Mouse (Mus musculus): ENCODE data around the gene Ninj1. TPM values are rescaled to one million over a fixed set of nuclear protein-coding genes. Genes with fewer than 3 reads are reported as not detected.

The Ninj1 gene
- polyA plus RNA-seq, 1 experiment from 2014 or later: 24.6 TPM

DNA sequence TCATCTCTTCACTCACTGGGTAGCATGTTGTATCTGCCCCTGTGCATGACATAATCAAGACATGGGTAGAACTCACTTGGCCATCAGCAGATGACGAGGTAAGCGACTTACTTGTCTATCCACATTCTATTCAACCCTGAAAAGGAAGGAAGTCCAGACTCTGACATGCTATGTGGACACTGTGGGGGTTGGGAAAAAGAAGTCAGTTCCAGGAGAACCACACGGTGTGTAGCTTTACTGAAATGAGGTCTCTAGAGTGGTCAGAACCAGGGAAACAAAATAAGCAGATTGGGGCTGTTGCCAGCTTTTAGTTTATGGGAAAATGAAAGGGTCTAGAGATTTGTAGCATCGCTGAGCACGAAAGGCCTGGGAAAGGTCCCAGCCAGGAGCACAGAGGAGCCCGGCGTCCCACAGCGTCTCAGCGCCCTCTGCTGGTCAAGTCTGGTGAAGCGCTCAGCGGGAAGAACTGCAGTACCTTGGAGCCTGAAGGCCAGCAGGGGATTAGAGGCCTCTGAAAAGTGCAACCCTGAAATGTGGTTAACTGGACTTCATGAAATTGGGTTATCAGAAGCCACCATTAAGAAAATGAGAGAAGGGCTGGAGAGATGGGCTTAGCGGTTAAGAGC is 14.2 kb upstream of the Ninj1 start:
- H3K9me3 ChIP-seq: no peaks in the 10 kb centered on the region
- H3K9ac ChIP-seq: no peak overlapping the region
- peaks cover 3% of the 10 kb centered on the region; the same call in 1 of the 2 replicates for H3K4me1 ChIP-seq (replicated peaks)
- peak; percentile 70 for ATAC-seq (ENCODE audit: low read depth)
- no peak overlapping the region for H3K27ac ChIP-seq (replicated peaks)
- H3K4me2 ChIP-seq: no peak overlapping the region
- H3K27me3 ChIP-seq: no peaks in the 10 kb centered on the region
- H3K4me3 ChIP-seq: no peak overlapping the region
- WGBS: 11% methylated on average over 12 of the region's 12 CpGs
- H3K36me3 ChIP-seq: no peaks in the 10 kb centered on the region

DNA sequence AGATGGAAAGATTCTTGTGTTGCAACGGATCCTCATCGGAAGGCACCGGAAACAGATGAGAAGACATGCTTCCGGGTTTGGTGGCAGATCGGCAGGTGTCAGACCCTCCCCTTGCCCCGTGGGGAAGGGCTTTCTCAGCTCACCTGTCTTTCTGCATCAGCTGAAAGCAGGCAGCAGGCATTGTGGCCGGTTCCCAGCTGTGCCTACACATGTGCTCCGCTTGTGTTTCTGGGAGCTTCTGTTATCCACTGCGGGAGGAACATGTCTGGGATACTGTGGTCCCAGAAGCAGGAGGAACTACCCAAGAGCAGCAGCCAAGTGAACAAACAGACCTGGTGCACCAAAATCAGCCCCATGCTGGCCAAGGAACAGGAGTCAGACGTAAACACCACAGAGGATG is 11.8 kb upstream of the Ninj1 start:
- 82% methylated on average over 10 of the region's 10 CpGs for WGBS
- H3K4me2 ChIP-seq: no peak overlapping the region

DNA sequence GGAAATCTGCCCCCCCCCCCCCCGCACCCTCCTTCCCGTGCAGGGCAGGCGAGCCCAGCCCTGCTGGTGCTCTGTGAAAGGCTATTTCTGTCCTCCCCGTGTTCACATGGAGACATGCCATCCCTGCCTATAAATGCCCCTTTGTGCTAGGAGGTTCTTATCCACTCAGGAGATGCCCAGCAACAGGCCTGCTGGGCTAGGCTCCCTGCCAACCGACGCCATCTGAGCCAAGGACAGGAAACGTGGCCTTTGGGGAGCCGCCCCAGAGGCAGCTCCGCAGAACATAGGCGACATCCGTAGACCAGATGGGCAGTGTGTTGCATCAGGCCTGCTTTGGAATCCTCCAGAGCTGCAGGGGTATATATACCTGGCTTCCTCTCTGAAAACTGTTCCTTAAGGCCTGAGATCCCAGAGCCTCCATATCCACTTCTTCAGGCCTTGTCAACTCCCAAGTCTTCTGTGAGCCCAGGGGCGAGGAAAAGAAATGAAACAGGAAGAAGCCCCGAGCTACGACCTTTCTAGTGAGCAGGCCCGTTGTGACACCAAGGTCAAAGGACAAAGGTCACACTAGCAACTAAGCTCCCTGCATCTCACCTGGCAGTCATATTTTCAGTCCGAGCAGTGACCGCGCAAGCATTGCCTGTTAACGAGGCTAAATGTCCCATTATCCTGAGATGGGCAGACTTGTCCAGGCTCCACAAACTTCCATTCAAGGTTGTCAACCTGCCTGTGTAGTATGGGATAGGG is 8.3 kb upstream of the Ninj1 start:
- no peak overlapping the region for H3K4me3 ChIP-seq
- peak overlapping the region; percentile 69 for H3K27ac ChIP-seq (replicated peaks)
- 58% methylated on average over 19 of the region's 19 CpGs for WGBS
- H3K9ac ChIP-seq: 0 out of 2 replicates have a peak overlapping the region, but pooled peaks have one; percentile 26
- H3K9me3 ChIP-seq: no peaks in the 10 kb centered on the region
- ATAC-seq (ENCODE audit: low read depth): peak; percentile 86
- no peaks in the 10 kb centered on the region for H3K36me3 ChIP-seq
- peaks cover 20% of the 10 kb centered on the region for H3K4me1 ChIP-seq (replicated peaks)
- H3K4me2 ChIP-seq: no peak overlapping the region
- H3K27me3 ChIP-seq: no peaks in the 10 kb centered on the region

More for the DNA sequence above, 11.8 kb upstream of the Ninj1 start:
- no peaks in the 10 kb centered on the region for H3K9me3 ChIP-seq
- no peak overlapping the region for H3K4me3 ChIP-seq
- peaks cover 15% of the 10 kb centered on the region for H3K4me1 ChIP-seq (replicated peaks)
- no peaks in the 10 kb centered on the region for H3K36me3 ChIP-seq
- H3K27ac ChIP-seq (replicated peaks): no peak overlapping the region
- H3K27me3 ChIP-seq: no peaks in the 10 kb centered on the region
- H3K9ac ChIP-seq: no peak overlapping the region
- no peak for ATAC-seq (ENCODE audit: low read depth)

DNA sequence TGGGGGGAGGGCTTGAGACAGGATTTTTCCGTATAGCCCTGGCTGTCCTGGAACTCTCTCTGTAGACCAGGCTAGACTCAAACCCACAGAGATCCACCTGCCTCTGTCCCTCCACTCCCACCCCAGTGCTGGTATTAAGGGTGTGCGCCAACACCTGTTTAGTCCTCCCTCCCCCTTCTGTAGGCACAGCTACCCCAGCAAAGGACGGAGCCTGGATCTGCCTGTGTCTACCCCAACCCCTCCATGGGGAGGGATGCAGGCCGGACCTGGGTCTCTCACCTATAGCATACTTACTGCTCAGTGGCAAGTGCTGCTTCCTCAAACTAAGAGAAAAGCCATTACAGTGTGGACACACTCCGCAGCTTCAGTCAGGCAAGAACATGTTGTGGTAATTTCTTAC is 7.0 kb upstream of the Ninj1 start:
- Histone ChIP-seq H3K36me3 (no peaks in the 10 kb centered on the region), H3K4me3 (no peak overlapping the region), H3K9me3 (no peaks in the 10 kb centered on the region), H3K4me2 (no peak overlapping the region), H3K4me1 (replicated peaks) (peaks cover 20% of the 10 kb centered on the region), H3K27me3 (no peaks in the 10 kb centered on the region), H3K27ac (replicated peaks) (no peak overlapping the region), H3K9ac (no peak overlapping the region)
- 87% methylated on average over 5 of the region's 5 CpGs for WGBS
- no peak for ATAC-seq (ENCODE audit: low read depth)

DNA sequence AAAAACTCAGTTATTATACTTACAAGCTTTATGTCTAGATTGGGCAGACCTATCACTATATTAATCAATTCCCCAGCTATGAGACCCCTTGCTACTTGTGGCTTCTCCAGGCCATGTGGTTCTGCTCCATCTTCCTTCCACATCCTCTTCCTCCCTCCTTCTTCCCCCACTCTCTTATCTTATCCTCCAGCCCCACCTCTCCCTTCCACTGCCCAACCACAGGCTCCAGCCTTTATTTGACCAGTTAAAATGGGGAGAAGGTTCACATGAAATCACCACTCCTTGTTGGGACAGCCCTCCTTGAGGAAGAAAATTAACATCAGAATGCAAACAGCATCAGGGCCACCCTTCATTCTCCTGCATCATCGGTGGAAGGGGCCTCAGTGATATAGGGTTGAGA is 6.6 kb upstream of the Ninj1 start:
- no peaks in the 10 kb centered on the region for H3K9me3 ChIP-seq

DNA sequence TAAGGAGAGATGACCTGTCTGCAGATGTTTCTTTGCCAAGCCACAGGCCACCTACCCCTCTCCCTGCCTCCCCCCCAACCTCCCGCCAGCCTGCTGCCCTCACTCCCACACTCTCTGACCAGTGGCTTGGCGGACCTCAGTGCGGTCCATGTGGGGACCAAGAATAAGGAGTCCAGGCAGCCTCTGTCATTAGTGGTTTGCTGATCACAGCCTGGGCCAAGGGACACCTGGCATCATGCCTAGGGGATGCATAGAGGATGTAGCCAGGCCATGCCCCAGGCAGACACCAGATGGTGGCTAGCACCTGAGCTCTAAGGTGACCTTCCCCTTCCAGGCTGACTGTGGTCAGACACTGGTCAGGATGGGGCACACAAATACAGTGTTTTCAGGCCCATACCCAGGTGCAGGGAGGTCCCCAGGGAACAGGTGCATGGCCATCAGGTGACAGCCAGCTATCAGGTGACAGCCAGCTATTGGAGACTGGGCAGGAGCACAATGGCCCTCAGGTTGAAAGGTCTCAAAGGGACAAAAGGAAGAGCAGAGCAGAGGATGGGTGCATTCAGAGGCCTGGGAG is 5.8 kb upstream of the Ninj1 start:
- H3K9ac ChIP-seq: no peak overlapping the region
- 92% methylated on average over 3 of the region's 3 CpGs for WGBS

More for the DNA sequence above, 6.6 kb upstream of the Ninj1 start:
- Histone ChIP-seq H3K4me2 (no peak overlapping the region), H3K4me1 (replicated peaks) (peaks cover 20% of the 10 kb centered on the region), H3K36me3 (no peaks in the 10 kb centered on the region), H3K27ac (replicated peaks) (no peak overlapping the region), H3K4me3 (no peak overlapping the region), H3K27me3 (no peaks in the 10 kb centered on the region), H3K9ac (no peak overlapping the region)
- no peak for ATAC-seq (ENCODE audit: low read depth)
- 38% methylated on average over 1 of the region's 1 CpGs for WGBS

DNA sequence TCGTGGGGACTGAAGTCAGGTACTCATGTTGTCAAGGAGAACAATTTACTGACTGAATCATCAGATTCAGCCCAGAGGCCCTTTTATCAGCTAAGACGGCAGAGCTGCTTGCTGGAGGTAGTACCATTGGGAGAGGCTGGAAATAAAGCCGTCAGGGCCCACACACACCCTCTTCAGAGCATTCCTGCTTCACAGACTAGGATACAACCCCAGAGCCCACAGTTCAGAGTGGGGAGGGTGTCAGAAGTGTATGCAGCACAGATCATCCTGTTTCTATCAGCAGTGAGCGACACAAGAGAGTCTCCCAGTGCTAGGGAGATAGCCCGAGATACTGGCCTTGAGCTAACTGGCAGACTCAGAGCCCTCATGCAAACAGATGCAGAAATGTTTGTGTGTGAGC is 4.1 kb upstream of the Ninj1 start:
- no peak overlapping the region for H3K27ac ChIP-seq (replicated peaks)
- H3K4me2 ChIP-seq: no peak overlapping the region
- H3K4me3 ChIP-seq: no peak overlapping the region
- H3K4me1 ChIP-seq (replicated peaks): peaks cover 37% of the 10 kb centered on the region
- H3K9ac ChIP-seq: no peak overlapping the region
- WGBS: 58% methylated on average over 5 of the region's 5 CpGs
- H3K9me3 ChIP-seq: no peaks in the 10 kb centered on the region
- no peak for ATAC-seq (ENCODE audit: low read depth)
- no peaks in the 10 kb centered on the region for H3K36me3 ChIP-seq
- H3K27me3 ChIP-seq: 0 out of 2 replicates have a peak, but pooled peaks cover 4% of the 10 kb centered on the region

More for the DNA sequence above, 5.8 kb upstream of the Ninj1 start:
- 0 out of 2 replicates have a peak, but pooled peaks cover under 1% of the 10 kb centered on the region for H3K27me3 ChIP-seq
- no peak overlapping the region for H3K4me2 ChIP-seq
- no peak overlapping the region for H3K27ac ChIP-seq (replicated peaks)
- H3K4me3 ChIP-seq: no peak overlapping the region
- ATAC-seq (ENCODE audit: low read depth): no peak
- no peaks in the 10 kb centered on the region for H3K36me3 ChIP-seq
- H3K9me3 ChIP-seq: no peaks in the 10 kb centered on the region
- peaks cover 22% of the 10 kb centered on the region for H3K4me1 ChIP-seq (replicated peaks)

DNA sequence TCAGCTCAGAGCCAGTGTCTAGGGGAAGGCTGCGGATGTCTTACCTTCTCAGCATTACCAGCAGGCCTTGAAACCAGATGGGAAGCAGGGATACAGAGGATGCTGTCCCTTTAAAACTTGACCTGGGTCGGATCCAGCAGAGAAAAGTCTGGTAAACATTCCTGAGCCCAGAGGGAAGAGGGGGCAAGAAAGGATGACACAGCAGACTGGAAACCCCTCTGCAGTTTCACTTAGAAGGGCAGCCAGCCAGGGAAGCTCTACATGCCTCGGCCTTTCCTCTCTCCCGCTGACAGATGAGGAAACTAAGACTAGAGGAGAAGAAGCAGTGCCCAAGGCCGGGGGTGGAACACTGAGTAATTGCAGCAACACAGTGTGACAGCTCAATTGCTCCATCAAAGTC is 3.6 kb upstream of the Ninj1 start:
- Histone ChIP-seq H3K4me2 (no peak overlapping the region), H3K27ac (replicated peaks) (no peak overlapping the region), H3K27me3 (peaks cover 7% of the 10 kb centered on the region; the same call in 1 of the 2 replicates), H3K36me3 (no peaks in the 10 kb centered on the region), H3K9ac (no peak overlapping the region), H3K4me3 (no peak overlapping the region), H3K4me1 (replicated peaks) (peaks cover 38% of the 10 kb centered on the region), H3K9me3 (no peaks in the 10 kb centered on the region)
- no peak for ATAC-seq (ENCODE audit: low read depth)
- WGBS: 53% methylated on average over 5 of the region's 5 CpGs

DNA sequence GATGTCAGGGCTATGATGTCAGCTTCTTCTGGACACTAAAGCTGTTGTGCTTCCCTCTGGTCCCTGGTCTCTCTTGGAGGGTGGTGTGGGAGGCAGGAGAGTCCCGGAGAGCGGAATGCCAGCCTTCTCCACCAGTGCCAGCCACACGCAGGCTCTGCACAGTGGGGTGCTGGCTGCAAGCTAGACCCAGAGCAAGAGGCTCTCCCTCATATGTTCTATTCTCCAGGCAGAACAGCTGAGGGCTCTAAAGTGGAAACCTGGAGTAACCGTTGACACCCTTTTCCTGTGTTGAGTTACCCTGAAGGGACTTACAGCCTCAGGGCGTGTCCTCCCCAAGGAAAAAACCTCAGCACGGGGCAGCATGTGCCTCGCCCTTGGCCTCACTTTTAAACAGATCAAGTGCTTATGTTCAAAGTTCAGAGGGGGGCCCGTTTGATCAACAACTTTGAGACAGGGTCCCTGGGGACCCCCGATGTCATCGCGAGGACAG is 442 bp upstream of the Ninj1 start:
- Histone ChIP-seq H3K9me3 (no peaks in the 10 kb centered on the region), H3K4me3 (peak overlapping the region; percentile 72), H3K36me3 (no peaks in the 10 kb centered on the region), H3K9ac (peak overlapping the region; percentile 73), H3K27me3 (peaks cover 10% of the 10 kb centered on the region; the same call in 1 of the 2 replicates), H3K4me1 (replicated peaks) (peaks cover 40% of the 10 kb centered on the region), H3K4me2 (peak overlapping the region; percentile 99), H3K27ac (replicated peaks) (0 out of 2 replicates have a peak overlapping the region, but pooled peaks have one; percentile 23)
- peak; percentile 20 for ATAC-seq (ENCODE audit: low read depth)
- WGBS: 10% methylated on average over 11 of the region's 11 CpGs

DNA sequence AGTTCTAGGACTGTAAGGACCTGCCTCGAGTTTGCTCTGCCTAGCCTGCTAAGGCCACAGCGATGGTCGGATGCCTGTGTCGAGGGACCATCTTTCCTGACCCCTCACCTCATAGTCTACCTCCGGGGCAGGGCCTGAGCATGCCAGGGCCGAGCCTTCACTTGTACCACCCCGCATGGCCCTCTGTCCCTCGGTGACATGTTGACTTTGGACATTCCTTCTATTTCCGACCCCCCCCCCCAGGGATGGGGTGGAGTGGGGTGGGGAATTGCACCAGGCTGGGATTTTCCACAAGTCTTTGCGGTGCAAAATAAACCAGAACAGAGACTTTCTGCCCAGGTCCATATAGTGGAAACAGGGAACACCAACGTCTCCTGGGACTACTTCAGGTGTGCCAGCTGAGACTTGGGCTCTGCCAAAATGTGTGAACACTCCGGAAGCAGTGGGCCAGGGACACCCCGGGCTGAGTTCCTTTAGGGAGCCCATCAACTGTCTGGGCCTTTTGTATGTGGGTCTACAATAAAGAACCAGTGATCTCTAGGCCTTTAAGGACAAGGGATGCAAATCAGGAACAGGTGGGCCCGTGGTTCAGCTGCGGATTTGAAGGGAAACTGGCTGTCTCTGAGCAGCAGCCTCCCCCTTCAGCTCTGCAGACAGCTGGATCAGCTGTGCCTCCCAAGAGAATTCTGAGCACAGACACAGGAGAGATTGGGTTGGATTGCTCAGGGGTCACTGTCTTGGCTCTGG is 1.1 kb downstream of the Ninj1 start:
- H3K4me1 ChIP-seq (replicated peaks): peaks cover 49% of the 10 kb centered on the region
- H3K9me3 ChIP-seq: no peaks in the 10 kb centered on the region
- no peaks in the 10 kb centered on the region for H3K36me3 ChIP-seq
- H3K27ac ChIP-seq (replicated peaks): no peak overlapping the region
- peak overlapping the region; percentile 73 for H3K9ac ChIP-seq
- peak overlapping the region; percentile 72 for H3K4me3 ChIP-seq
- ATAC-seq (ENCODE audit: low read depth): peak; percentile 23
- WGBS: 21% methylated on average over 15 of the region's 15 CpGs
- peaks cover 10% of the 10 kb centered on the region; the same call in 1 of the 2 replicates for H3K27me3 ChIP-seq
- H3K4me2 ChIP-seq: peak overlapping the region; percentile 99

DNA sequence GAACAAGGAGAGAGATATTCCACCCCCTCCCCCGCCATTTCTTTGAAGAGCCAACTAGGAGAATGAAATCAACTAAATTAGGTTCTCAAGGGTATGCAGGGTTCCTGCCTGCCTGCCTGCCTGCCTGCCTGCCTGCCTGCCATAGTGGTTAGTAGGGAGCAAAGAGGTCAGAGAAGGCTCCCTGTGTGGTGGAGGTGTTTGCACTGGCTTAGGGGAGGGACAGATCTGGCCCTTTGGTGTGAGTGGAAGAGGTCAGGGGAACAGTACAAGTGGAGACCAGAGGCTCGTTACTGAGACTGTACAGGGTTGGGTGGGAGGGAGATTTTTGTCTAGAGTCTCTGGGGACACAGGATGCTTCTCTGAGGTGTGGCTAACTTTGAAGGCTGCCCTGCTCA is 1.7 kb downstream of the Ninj1 start:
- no peak for ATAC-seq (ENCODE audit: low read depth)
- WGBS: 55% methylated on average over 2 of the region's 2 CpGs
- Histone ChIP-seq H3K27ac (replicated peaks) (no peak overlapping the region), H3K4me2 (no peak overlapping the region), H3K9me3 (no peaks in the 10 kb centered on the region), H3K27me3 (peaks cover 10% of the 10 kb centered on the region; the same call in 1 of the 2 replicates), H3K9ac (no peak overlapping the region), H3K4me3 (no peak overlapping the region), H3K4me1 (replicated peaks) (peaks cover 49% of the 10 kb centered on the region), H3K36me3 (no peaks in the 10 kb centered on the region)
